Mouse (Mus musculus): ENCODE results near the gene Asb6. TPM values are rescaled to one million over a fixed set of nuclear protein-coding genes. Genes with fewer than 3 reads are reported as not detected.
A peak's percentile ranks its signal among the peaks of the same experiment; 100 is the strongest.

Asb6 gene
- polyA plus RNA-seq, 1 experiment from 2014 or later: 40.4 TPM

DNA sequence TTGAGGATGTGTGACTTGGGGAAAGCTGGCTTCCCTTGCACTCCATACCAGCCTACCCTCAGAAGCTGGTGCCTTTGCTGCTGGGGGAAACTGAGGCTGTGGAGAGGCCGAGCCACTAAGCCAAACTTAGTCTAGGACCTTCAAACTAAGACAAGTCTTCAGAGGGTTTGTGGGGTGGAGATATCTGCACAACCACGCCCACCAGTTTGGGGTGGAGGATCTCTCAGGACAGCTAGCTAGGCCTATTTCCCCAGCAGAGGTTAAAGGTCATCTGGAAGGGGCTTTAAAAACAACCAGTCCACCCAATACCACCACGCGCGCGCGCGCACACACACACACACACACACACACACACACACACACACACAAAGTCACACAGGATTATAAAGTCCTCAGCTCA is 16.1 kb upstream of the Asb6 start:
- H3K27me3 ChIP-seq (ENCODE audit: control insufficient read depth, insufficient read depth, low read length): no peaks in the 10 kb centered on the region
- H3K9ac ChIP-seq (ENCODE audit: low read length): peak overlapping the region; percentile 94
- peak overlapping the region; percentile 88; the same call in 1 of the 2 replicates for H3K27ac ChIP-seq (replicated peaks; ENCODE audit: low read depth, low read length)
- WGBS: 29% methylated on average over 8 of the region's 8 CpGs
- peak overlapping the region; percentile 80 for H3K4me3 ChIP-seq (ENCODE audit: low read depth, low read length)
- H3K4me2 ChIP-seq (ENCODE audit: low read depth, severe bottlenecking): peak overlapping the region; percentile 87
- ATAC-seq (ENCODE audit: insufficient number of reproducible peaks, low FRiP score, low TSS enrichment, low read depth) (no peak), DNase-seq (ENCODE audit: low spot score) (no peak)
- H3K4me1 ChIP-seq (ENCODE audit: control insufficient read depth, insufficient read depth, low read length): peaks cover 47% of the 10 kb centered on the region
- H3K9me3 ChIP-seq (ENCODE audit: control insufficient read depth, low read length): no peaks in the 10 kb centered on the region
- no peaks in the 10 kb centered on the region for H3K36me3 ChIP-seq (ENCODE audit: control insufficient read depth, insufficient read depth, low read length)

DNA sequence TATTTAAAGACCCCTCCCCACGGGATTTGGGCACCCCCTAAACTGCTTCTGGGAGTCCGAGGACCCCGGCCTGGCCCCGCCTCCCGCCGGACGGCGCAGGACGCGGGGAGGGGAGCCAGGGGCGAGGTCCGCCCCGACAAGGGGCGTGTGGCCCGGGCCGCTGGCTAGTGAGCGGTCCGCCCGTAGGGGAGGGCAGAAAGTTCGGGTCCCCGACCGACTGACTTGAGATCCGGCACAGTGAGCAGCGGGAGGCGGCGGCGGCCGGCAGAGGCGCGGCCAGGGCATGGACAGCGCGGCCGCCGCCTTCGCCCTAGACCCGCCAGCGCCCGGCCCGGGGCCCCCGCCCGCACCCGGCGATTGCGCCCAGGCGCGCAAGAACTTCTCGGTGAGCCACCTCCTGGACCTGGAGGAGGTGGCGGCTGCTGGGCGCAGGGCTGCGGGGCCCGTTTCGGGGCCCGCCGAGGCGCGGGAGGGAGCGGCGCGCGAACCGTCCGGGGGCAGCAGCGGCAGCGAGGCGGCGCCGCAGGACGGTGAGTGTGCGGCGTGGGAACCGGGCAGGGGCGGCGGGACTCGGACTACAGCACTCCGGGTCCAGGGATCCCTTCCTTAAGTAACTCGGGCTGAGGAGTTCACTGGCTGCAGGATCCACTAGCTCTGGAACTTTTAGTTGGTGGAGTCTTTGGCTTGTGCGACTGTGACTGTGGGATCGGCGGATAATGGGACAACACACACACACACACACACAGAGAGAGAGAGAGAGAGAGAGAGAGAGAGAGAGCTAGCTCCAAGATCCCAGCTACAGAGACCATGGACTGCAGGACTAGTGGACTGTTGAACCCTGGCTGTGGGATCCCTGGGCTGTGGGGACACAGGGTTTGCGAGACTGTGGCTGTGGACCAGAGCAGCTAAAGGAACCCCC is 15.3 kb upstream of the Asb6 start:
- Histone ChIP-seq H3K4me2 (ENCODE audit: low read depth, severe bottlenecking) (peak overlapping the region; percentile 87), H3K9me3 (ENCODE audit: control insufficient read depth, low read length) (no peaks in the 10 kb centered on the region), H3K9ac (ENCODE audit: low read length) (peak overlapping the region; percentile 94), H3K4me1 (ENCODE audit: control insufficient read depth, insufficient read depth, low read length) (peaks cover 38% of the 10 kb centered on the region), H3K27ac (replicated peaks; ENCODE audit: low read depth, low read length) (peak overlapping the region; percentile 88), H3K36me3 (ENCODE audit: control insufficient read depth, insufficient read depth, low read length) (no peaks in the 10 kb centered on the region), H3K27me3 (ENCODE audit: control insufficient read depth, insufficient read depth, low read length) (no peaks in the 10 kb centered on the region), H3K4me3 (ENCODE audit: low read depth, low read length) (peak overlapping the region; percentile 80)
- WGBS: 1% methylated on average over 61 of the region's 80 CpGs
- ATAC-seq (ENCODE audit: insufficient number of reproducible peaks, low FRiP score, low TSS enrichment, low read depth) (peak; percentile 31; the same call in 1 of the 2 replicates), DNase-seq (ENCODE audit: low spot score) (peak; percentile 66)

DNA sequence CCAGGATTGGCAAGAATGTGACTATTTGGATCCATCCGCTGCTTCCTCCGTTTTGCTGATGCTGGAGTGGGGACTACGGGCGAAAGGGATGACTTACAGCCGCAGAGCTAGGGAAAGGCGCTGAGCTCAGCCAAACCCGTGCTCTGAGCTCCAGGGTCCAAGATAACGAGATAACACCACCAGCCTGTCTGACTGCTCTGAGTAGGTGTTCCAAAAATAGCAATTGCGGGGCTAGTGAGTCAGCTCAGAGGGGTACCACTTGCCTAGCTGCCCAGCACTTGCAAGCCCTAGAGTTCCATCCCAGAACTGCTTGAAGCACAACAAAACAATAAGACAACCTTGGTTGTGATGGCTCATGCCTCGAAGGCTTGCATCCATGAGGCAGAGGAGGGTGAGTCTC is 12.5 kb upstream of the Asb6 start:
- Histone ChIP-seq H3K9me3 (ENCODE audit: control insufficient read depth, low read length) (no peaks in the 10 kb centered on the region), H3K4me3 (ENCODE audit: low read depth, low read length) (no peak overlapping the region), H3K27me3 (ENCODE audit: control insufficient read depth, insufficient read depth, low read length) (no peaks in the 10 kb centered on the region), H3K4me1 (ENCODE audit: control insufficient read depth, insufficient read depth, low read length) (peaks cover 25% of the 10 kb centered on the region), H3K4me2 (ENCODE audit: low read depth, severe bottlenecking) (no peak overlapping the region), H3K9ac (ENCODE audit: low read length) (no peak overlapping the region), H3K36me3 (ENCODE audit: control insufficient read depth, insufficient read depth, low read length) (no peaks in the 10 kb centered on the region), H3K27ac (replicated peaks; ENCODE audit: low read depth, low read length) (no peak overlapping the region)
- ATAC-seq (ENCODE audit: insufficient number of reproducible peaks, low FRiP score, low TSS enrichment, low read depth): no peak
- WGBS: 50% methylated on average over 10 of the region's 10 CpGs
- DNase-seq (ENCODE audit: low spot score): no peak

DNA sequence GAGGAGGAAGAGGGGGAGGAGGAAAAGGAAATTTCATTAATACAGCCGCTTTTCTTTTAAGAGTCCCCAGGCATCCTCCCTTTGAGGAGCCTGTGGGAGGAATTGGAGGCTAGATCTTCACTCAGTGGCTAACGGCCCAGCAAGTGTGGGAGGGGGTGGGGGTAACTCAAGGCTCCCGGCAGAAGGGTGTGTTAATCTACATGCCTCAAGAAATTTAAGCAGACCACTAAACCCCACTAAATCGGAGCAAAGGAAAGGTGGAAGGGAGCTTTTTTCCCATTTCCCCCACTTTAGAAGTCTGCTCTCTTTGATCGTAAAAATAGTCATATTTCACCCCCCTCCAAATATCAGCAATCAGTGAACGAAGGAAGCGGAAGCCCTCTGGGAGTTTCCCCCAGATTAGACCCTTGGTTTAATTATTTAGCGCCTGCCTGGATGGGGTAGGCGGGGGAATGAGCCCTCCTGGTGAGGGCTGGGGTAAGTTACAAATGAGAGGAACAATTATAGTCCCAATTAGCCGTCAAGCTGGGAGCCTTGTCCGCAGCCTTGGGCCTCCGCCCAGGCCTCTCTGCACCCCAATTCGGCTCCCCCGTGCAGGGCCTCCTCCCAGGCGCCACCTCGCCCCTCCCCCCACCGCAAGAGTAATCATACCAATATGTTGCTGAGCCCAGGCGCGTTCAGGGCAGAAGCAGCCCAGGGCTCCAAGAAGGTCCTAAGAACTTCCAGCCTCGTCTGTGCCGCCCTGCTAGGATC is 6.3 kb upstream of the Asb6 start:
- no peaks in the 10 kb centered on the region for H3K9me3 ChIP-seq (ENCODE audit: control insufficient read depth, low read length)
- peaks cover 50% of the 10 kb centered on the region for H3K4me1 ChIP-seq (ENCODE audit: control insufficient read depth, insufficient read depth, low read length)
- H3K27ac ChIP-seq (replicated peaks; ENCODE audit: low read depth, low read length): peak overlapping the region; percentile 94
- H3K9ac ChIP-seq (ENCODE audit: low read length): peak overlapping the region; percentile 32; the same call in 1 of the 2 replicates
- 2% methylated on average over 21 of the region's 21 CpGs for WGBS
- H3K4me3 ChIP-seq (ENCODE audit: low read depth, low read length): no peak overlapping the region
- DNase-seq (ENCODE audit: low spot score): peak; percentile 91
- no peaks in the 10 kb centered on the region for H3K27me3 ChIP-seq (ENCODE audit: control insufficient read depth, insufficient read depth, low read length)
- H3K4me2 ChIP-seq (ENCODE audit: low read depth, severe bottlenecking): peak overlapping the region; percentile 30; the same call in 1 of the 2 replicates
- peak; percentile 52 for ATAC-seq (ENCODE audit: insufficient number of reproducible peaks, low FRiP score, low TSS enrichment, low read depth)
- no peaks in the 10 kb centered on the region for H3K36me3 ChIP-seq (ENCODE audit: control insufficient read depth, insufficient read depth, low read length)

DNA sequence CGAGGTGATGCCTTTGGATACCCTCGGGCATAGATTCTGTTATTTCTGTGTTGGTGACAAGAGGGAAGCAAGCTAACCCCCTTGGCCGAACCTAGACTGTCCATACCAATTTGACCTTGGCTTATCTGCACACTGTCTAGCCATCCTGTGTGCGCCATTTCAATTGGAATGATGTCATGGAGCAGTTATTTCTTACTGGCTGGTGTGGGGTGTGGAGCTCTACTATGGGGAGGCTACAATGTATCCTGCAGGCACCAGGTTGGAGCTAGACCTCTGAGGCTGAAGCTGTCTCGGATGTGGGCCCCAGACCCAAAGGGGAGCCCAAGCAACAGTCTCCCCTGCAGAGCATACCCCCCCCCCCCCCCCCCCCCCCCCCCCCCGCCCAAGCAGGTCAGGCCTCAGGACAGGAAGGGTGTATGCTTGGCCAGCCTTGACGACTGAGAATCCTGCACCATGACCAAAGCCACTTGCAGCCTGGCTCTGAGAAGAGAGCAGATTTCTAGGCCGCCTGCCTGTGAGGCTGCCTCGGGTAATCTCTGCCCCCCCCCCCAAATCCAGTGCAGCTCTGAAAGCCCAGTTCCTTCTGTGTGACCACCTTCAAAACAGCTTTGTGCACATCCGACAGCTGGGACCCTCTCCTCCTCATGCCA is 4.4 kb upstream of the Asb6 start, which contains the start of gene Prrx2:
Prrx2 (plus strand) TSS at position 600 of the 650 bp plus-strand sequence.
- WGBS: 39% methylated on average over 9 of the region's 10 CpGs
- ATAC-seq (ENCODE audit: insufficient number of reproducible peaks, low FRiP score, low TSS enrichment, low read depth) (no peak), DNase-seq (ENCODE audit: low spot score) (no peak)
- Histone ChIP-seq H3K4me3 (ENCODE audit: low read depth, low read length) (no peak within 1 kb of the TSS), H3K27me3 (ENCODE audit: control insufficient read depth, insufficient read depth, low read length) (no peaks in the 10 kb centered on the region), H3K36me3 (ENCODE audit: control insufficient read depth, insufficient read depth, low read length) (no peaks in the 10 kb centered on the region), H3K9me3 (ENCODE audit: control insufficient read depth, low read length) (no peaks in the 10 kb centered on the region), H3K27ac (replicated peaks; ENCODE audit: low read depth, low read length) (peak within 1 kb of the TSS; percentile 97), H3K4me2 (ENCODE audit: low read depth, severe bottlenecking) (no peak within 1 kb of the TSS), H3K4me1 (ENCODE audit: control insufficient read depth, insufficient read depth, low read length) (peaks cover 54% of the 10 kb centered on the region), H3K9ac (ENCODE audit: low read length) (peak within 1 kb of the TSS; percentile 34)

DNA sequence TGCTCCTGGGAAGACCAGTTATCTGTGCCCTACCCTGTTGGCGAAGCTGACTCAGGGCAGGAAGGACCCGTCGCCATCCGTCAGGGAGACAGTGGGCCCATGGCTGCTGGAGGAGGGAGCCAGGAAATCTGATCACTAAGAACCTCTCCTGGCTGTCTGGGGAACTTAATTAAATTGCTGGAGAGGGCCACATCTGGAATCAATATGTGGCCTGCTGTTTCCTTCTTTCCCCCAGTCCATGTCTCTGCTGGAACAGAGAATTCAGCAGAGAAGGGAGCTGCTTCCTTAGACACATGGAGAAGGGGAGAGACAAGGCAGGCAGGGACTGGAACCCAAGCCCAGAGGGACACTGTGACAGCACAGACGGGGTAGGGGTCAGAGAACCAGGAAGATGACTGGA is 3.5 kb upstream of the Asb6 start:
- Histone ChIP-seq H3K4me1 (ENCODE audit: control insufficient read depth, insufficient read depth, low read length) (peaks cover 54% of the 10 kb centered on the region), H3K4me2 (ENCODE audit: low read depth, severe bottlenecking) (no peak overlapping the region), H3K9me3 (ENCODE audit: control insufficient read depth, low read length) (no peaks in the 10 kb centered on the region), H3K4me3 (ENCODE audit: low read depth, low read length) (no peak overlapping the region), H3K27ac (replicated peaks; ENCODE audit: low read depth, low read length) (peak overlapping the region; percentile 97), H3K9ac (ENCODE audit: low read length) (peak overlapping the region; percentile 34), H3K36me3 (ENCODE audit: control insufficient read depth, insufficient read depth, low read length) (no peaks in the 10 kb centered on the region), H3K27me3 (ENCODE audit: control insufficient read depth, insufficient read depth, low read length) (no peaks in the 10 kb centered on the region)
- DNase-seq (ENCODE audit: low spot score): peak; percentile 76
- WGBS: 3% methylated on average over 5 of the region's 5 CpGs
- ATAC-seq (ENCODE audit: insufficient number of reproducible peaks, low FRiP score, low TSS enrichment, low read depth): 0 out of 2 replicates have a peak, but pooled peaks have one; percentile 27

DNA sequence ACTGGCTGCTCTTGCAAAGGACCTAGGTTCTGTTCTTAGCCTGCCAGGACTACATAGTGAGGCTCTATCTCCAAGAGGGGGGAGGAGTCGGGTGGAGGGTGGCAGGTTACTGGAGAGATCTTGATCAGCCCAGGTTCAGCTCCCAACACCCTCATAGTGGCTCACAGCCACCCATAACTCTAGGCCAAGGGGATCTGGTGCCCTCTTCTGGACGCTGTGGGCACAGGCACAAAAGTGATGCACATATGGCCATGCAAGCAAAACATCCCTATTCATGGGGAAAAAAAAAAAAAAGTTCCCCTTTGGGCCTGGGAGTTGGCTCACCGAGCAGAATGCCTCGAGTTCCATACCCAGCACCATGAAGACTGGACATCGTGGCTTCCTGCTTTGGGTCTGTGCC is 818 bp downstream of the Asb6 start:
- Histone ChIP-seq H3K4me2 (ENCODE audit: low read depth, severe bottlenecking) (no peak overlapping the region), H3K4me3 (ENCODE audit: low read depth, low read length) (no peak overlapping the region), H3K36me3 (ENCODE audit: control insufficient read depth, insufficient read depth, low read length) (peaks cover 11% of the 10 kb centered on the region), H3K27ac (replicated peaks; ENCODE audit: low read depth, low read length) (no peak overlapping the region), H3K9me3 (ENCODE audit: control insufficient read depth, low read length) (no peaks in the 10 kb centered on the region), H3K4me1 (ENCODE audit: control insufficient read depth, insufficient read depth, low read length) (peaks cover 27% of the 10 kb centered on the region), H3K27me3 (ENCODE audit: control insufficient read depth, insufficient read depth, low read length) (no peaks in the 10 kb centered on the region), H3K9ac (ENCODE audit: low read length) (no peak overlapping the region)
- WGBS: 39% methylated on average over 5 of the region's 5 CpGs
- DNase-seq (ENCODE audit: low spot score) (peak; percentile 68), ATAC-seq (ENCODE audit: insufficient number of reproducible peaks, low FRiP score, low TSS enrichment, low read depth) (no peak)
